Mouse (Mus musculus) heart, postnatal 0 days (tissue): Measurements from ENCODE around the gene F11.

ENCODE experiments used
- CTCF ChIP-seq: IDR thresholded peaks from 2 replicates; pipeline ENCODE4 v1.5.1; 2016; ENCODE audit warnings: antibody characterized with exemption, control low read depth, low read depth
- EP300 ChIP-seq: IDR thresholded peaks from 2 replicates; pipeline ENCODE4 v1.6.1; 2016; ENCODE audit warnings: antibody characterized with exemption, low read depth

- no peak for TF ChIP-seq EP300
- no peak for TF ChIP-seq CTCF
Measured at GRCm38 (mm10) chr8:45304354-45304753, 42.5 kb upstream of the F11 start.
